Mouse (Mus musculus) C2C12 (cell line): ENCODE measurements around the gene 1700025G04Rik. TPM values are rescaled to one million over a fixed set of nuclear protein-coding genes. Genes with fewer than 3 reads are reported as not detected.
A peak's percentile ranks its signal among the peaks of the same experiment; 100 is the strongest.

ENCODE experiments used
- H3K27me3 ChIP-seq: one replicate; pipeline ENCODE4 v1.6.1; 2011; ENCODE audit not compliant: control insufficient read depth, insufficient read depth, insufficient read length
- H3K36me3 ChIP-seq: one replicate; pipeline ENCODE4 v1.6.1; 2011; ENCODE audit not compliant: control insufficient read depth, insufficient read depth
- H3K4me3 ChIP-seq: one replicate; pipeline ENCODE4 v1.5.1; 2011; ENCODE audit warnings: mild to moderate bottlenecking, control low read depth; ENCODE audit not compliant: poor library complexity, insufficient read depth, severe bottlenecking
- H3K79me2 ChIP-seq: one replicate; pipeline ENCODE4 v1.6.1; 2011; ENCODE audit not compliant: control insufficient read depth, insufficient read depth
- H3K79me3 ChIP-seq: one replicate; pipeline ENCODE4 v1.6.1; 2011; ENCODE audit warnings: low read depth, control low read depth
- H3ac ChIP-seq: one replicate; pipeline ENCODE3; 2011; ENCODE audit warnings: low read depth; ENCODE audit not compliant: control insufficient read depth, insufficient read length
- CEBPB ChIP-seq: IDR thresholded peaks from one replicate; pipeline ENCODE4 v1.6.1; 2011; ENCODE audit warnings: low read depth, mild to moderate bottlenecking, control low read depth, moderate library complexity
- CTCF ChIP-seq: IDR thresholded peaks from one replicate; pipeline ENCODE4 v1.5.1; 2011; ENCODE audit not compliant: control insufficient read depth, insufficient read depth, insufficient read length
- FOSL1 ChIP-seq: IDR thresholded peaks from one replicate; pipeline ENCODE4 v1.8.0; 2011; ENCODE audit warnings: mild to moderate bottlenecking, low read length; ENCODE audit not compliant: poor library complexity, insufficient read depth, severe bottlenecking
- MAX ChIP-seq: IDR thresholded peaks from one replicate; pipeline ENCODE4 v1.6.1; 2011; ENCODE audit warnings: mild to moderate bottlenecking, control low read depth
- MYOD1 ChIP-seq: IDR thresholded peaks from one replicate; pipeline ENCODE4 v1.6.1; 2011; ENCODE audit warnings: low read depth; ENCODE audit not compliant: control insufficient read depth, insufficient read length
- MYOG ChIP-seq: IDR thresholded peaks from one replicate; pipeline ENCODE4 v1.6.1; 2011; ENCODE audit not compliant: control insufficient read depth, insufficient read length; ENCODE audit errors: extremely low read depth
- USF1 ChIP-seq: IDR thresholded peaks from one replicate; pipeline ENCODE4 v1.6.1; 2011; ENCODE audit warnings: low read depth, mild to moderate bottlenecking, control low read depth, moderate library complexity
- long read RNA-seq, 2 experiments: library from polyadenylated mRNA; unstranded; transcript quantifications; one replicate each; pipeline ENCODE4 v2.0.0; 2019 to 2020
- polyA plus RNA-seq: library from polyadenylated mRNA; unstranded; fragments of >200 nt; fragmentation: generic; extraction: Trizol; gene quantifications from one replicate; pipeline ENCODE4 v1.2.1, GENCODE M21; 2012; ENCODE audit warnings: missing spikeins

1700025G04Rik gene
- polyA plus RNA-seq, result 2.1 TPM
- long read RNA-seq, experiment 1, full-length matches to known transcripts, result 3 of 5 reads
- long read RNA-seq, experiment 1, partial matches to known transcripts, result 0 of 5 reads
- long read RNA-seq, experiment 1, other reads (novel, unspliced or antisense), result 2 of 5 reads
- long read RNA-seq, experiment 2, full-length matches to known transcripts, result 3 of 4 reads
- long read RNA-seq, experiment 2, partial matches to known transcripts, result 0 of 4 reads
- long read RNA-seq, experiment 2, other reads (novel, unspliced or antisense), result 1 of 4 reads

GRCm38 (mm10) chr1:152090018-152090553, at the start of gene 1700025G04Rik:
TSS of gene 1700025G04Rik (minus strand) at chr1:152090125.
- Histone ChIP-seq H3K27me3 (no peaks in the 10 kb centered on the region), H3K4me3 (peak within 1 kb of the TSS; percentile 38), H3K79me3 (no peaks in the 10 kb centered on the region), H3K36me3 (no peaks in the 10 kb centered on the region), H3K79me2 (no peaks in the 10 kb centered on the region), H3ac (peak within 1 kb of the TSS; percentile 78)
- TF ChIP-seq CTCF (no peak), CEBPB (no peak), MAX (no peak), MYOG (no peak), USF1 (no peak), FOSL1 (no peak), MYOD1 (no peak)

GRCm38 (mm10) chr1:152139496-152139895, 49.6 kb upstream of the 1700025G04Rik start:
- no peaks in the 10 kb centered on the region for H3K79me3 ChIP-seq
- H3K79me2 ChIP-seq, result no peaks in the 10 kb centered on the region
- no peak overlapping the region for H3ac ChIP-seq
- H3K4me3 ChIP-seq, result no peak overlapping the region
- H3K36me3 ChIP-seq, result no peaks in the 10 kb centered on the region
- TF ChIP-seq CEBPB, result no peak
- no peak for TF ChIP-seq MAX
- no peak for TF ChIP-seq MYOG
- no peak for TF ChIP-seq FOSL1
- TF ChIP-seq CTCF, result no peak
- TF ChIP-seq USF1, result no peak
- TF ChIP-seq MYOD1, result no peak
- no peaks in the 10 kb centered on the region for H3K27me3 ChIP-seq

- TF ChIP-seq CEBPB (no peak), MYOD1 (no peak), MYOG (no peak), CTCF (no peak), MAX (no peak), FOSL1 (no peak), USF1 (no peak)
Measured at GRCm38 (mm10) chr1:152130029-152130727, 40.3 kb upstream of the 1700025G04Rik start.

GRCm38 (mm10) chr1:152125451-152125850, 35.5 kb upstream of the 1700025G04Rik start:
- no peak overlapping the region for H3ac ChIP-seq
- no peaks in the 10 kb centered on the region for H3K36me3 ChIP-seq
- H3K4me3 ChIP-seq, result no peak overlapping the region
- H3K27me3 ChIP-seq, result no peaks in the 10 kb centered on the region
- H3K79me2 ChIP-seq, result no peaks in the 10 kb centered on the region
- TF ChIP-seq MYOG, result no peak
- TF ChIP-seq USF1, result no peak
- no peak for TF ChIP-seq MAX
- H3K79me3 ChIP-seq, result no peaks in the 10 kb centered on the region

More at GRCm38 (mm10) chr1:152130029-152130727, 40.3 kb upstream of the 1700025G04Rik start:
- no peaks in the 10 kb centered on the region for H3K36me3 ChIP-seq
- no peaks in the 10 kb centered on the region for H3K79me3 ChIP-seq
- H3K4me3 ChIP-seq, result no peak overlapping the region
- H3K27me3 ChIP-seq, result no peaks in the 10 kb centered on the region
- no peak overlapping the region for H3ac ChIP-seq
- no peaks in the 10 kb centered on the region for H3K79me2 ChIP-seq

- TF ChIP-seq MAX (no peak), MYOG (no peak), FOSL1 (no peak), CTCF (no peak), USF1 (no peak), CEBPB (no peak), MYOD1 (no peak)
- Histone ChIP-seq H3K36me3 (no peaks in the 10 kb centered on the region), H3K79me2 (no peaks in the 10 kb centered on the region), H3K79me3 (no peaks in the 10 kb centered on the region), H3K27me3 (no peaks in the 10 kb centered on the region), H3ac (no peak overlapping the region), H3K4me3 (no peak overlapping the region)
Measured at GRCm38 (mm10) chr1:152110123-152110522, 20.2 kb upstream of the 1700025G04Rik start.
